Mouse (Mus musculus): ENCODE data around the gene Afmid. TPM values are rescaled to one million over a fixed set of nuclear protein-coding genes. Genes with fewer than 3 reads are reported as not detected.
"Not testable (repeated sequence)": the region's sequence is repeated elsewhere in the genome, so short reads cannot be mapped to it uniquely, and the experiment has no call there.

Gene Afmid
- polyA plus RNA-seq, 1 experiment from 2014 or later, result 4.0 TPM

DNA sequence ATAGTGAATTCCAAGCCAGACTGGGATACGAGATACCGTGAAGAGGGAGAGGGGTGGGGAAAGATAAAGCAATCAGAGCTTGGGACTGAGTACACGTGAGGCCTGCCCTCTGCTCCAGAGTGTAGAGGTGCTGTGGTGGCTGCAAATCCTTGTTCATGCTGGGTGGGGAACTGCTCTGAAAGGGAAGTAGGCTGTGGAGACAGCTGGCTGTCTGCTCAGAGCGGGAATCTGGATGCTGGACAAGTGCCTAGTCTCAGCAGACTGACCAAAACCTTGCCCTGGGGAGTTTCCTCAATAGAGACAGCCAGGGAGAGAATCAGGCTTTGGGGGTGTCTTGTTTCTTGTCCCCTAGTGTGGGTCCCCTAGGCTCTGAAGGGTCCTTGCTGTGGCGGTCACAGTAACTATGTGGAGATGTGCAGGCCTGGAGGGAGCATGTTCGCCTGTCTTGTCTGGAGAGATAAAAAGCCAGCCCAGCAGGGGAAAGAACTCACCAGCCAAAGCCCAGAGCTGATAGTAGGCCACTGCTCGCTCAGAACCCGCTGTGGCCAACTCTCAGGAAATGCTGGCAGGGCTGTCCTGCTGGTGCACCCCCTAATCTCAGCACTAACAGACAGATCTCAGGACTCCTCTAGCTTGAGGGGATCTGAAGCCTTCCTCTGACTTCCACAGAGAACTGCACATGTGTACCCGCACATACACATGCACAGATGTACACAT, 3.3 kb downstream of the Afmid start:
- Histone ChIP-seq H3K36me3 (no peaks in the 10 kb centered on the region), H3K4me2 (replicated peaks) (no peak overlapping the region), H3K9ac (no peak overlapping the region), H3K4me3 (no peak overlapping the region), H3K27me3 (replicated peaks) (no peaks in the 10 kb centered on the region), H3K4me1 (peaks cover 41% of the 10 kb centered on the region), H3K27ac (no peak overlapping the region), H3K9me3 (no peaks in the 10 kb centered on the region)
- 67% methylated on average over 9 of the region's 9 CpGs for WGBS
- ATAC-seq (ENCODE audit: low FRiP score, low read depth), result no peak

DNA sequence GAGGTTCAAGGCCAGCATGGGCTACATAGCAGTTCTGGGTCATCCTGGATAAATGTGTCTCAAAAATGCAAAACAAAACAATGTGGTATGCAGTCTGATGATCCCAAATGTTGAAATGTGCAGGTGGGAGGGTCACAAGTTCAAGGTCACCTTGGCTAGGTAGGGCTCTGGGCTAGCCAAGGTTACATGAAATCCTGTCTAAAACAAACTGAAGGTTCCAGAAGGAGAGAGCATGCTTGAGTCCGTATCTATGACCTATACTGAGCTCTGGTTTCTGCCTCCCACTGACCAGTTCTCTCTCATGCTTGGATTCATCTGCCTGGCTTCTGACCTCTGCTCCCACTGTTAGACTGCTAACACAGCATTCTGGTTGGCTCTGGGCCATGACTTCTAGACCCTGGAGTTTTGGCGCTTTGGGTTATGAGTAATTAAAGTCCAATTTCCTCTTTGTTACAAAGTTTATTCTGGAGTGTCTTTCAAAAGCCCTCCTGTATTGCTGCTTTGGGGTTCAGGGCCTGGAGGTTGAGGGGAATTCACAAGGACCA, 4.0 kb downstream of the Afmid start:
- H3K4me1 ChIP-seq, result peaks cover 36% of the 10 kb centered on the region

DNA sequence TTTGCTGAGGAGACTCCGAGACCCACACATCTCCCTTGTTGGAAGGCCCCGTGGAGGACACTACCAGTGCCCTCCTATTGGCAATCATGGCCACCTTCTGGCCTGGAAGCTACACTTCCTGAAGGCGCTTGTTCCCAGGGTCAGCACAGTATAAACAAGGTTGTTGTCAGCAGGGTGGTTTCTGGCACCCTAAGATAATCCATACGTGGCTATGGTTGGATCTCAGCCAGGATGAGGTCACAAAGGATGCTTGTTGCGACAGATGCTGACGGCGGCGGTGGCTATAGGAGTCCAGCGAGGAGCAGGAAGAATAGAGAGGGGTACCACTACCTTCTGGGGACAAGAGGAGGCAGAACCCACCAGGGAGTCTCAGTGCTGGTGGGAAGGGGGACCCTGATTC, 4.7 kb downstream of the Afmid start:
- Histone ChIP-seq H3K36me3 (no peaks in the 10 kb centered on the region), H3K4me2 (replicated peaks) (no peak overlapping the region), H3K4me1 (peaks cover 32% of the 10 kb centered on the region), H3K27me3 (replicated peaks) (no peaks in the 10 kb centered on the region), H3K4me3 (no peak overlapping the region), H3K9ac (no peak overlapping the region), H3K27ac (no peak overlapping the region), H3K9me3 (no peaks in the 10 kb centered on the region)
- ATAC-seq (ENCODE audit: low FRiP score, low read depth), result no peak
- WGBS, result 87% methylated on average over 9 of the region's 9 CpGs

More for the DNA sequence above, 4.0 kb downstream of the Afmid start:
- no peaks in the 10 kb centered on the region for H3K9me3 ChIP-seq
- no peaks in the 10 kb centered on the region for H3K36me3 ChIP-seq
- H3K27ac ChIP-seq, result no peak overlapping the region
- ATAC-seq (ENCODE audit: low FRiP score, low read depth), result no peak
- H3K4me3 ChIP-seq, result no peak overlapping the region
- 81% methylated on average over 2 of the region's 2 CpGs for WGBS
- no peaks in the 10 kb centered on the region for H3K27me3 ChIP-seq (replicated peaks)
- no peak overlapping the region for H3K4me2 ChIP-seq (replicated peaks)
- H3K9ac ChIP-seq, result no peak overlapping the region

DNA sequence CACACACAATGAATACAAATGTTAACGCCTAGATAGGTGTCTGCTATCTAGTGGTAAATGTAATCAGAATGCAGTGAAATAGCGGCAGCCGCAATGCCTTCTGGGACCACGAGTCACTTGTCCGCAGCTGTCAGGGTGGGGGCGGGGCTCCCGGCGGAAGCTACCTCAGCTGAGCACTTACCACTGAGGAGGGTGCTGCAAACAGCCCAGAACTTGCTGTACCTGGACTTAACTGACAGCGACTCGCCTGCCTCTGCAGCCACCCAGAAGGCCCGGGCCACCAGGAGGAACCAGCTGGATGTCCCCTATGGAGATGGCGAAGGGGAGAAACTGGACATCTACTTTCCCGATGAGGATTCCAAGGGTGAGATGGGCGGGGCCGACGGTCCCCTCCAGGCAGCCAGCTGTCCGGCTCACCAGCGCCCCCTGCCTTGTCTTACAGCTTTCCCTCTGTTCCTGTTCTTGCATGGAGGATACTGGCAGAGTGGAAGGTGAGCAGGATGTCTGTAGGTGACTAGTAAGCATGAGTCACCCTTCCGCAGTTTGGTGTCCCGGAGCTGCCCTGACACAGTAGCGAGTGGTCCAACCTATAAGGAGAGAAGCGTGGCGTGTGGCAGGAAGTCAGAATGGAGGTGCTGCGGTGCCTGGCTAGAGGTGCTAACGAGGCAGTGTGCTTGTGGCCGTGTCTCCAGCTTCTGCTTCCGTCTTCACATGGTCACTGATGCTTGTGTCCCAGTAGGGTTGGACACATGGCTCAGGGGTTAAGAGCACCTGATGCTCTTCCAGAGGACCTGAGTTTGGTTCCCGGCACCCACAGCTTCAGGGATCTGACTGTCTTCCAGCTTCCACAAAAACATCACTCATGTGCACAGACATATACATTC, 6.6 kb downstream of the Afmid start:
- Histone ChIP-seq H3K9me3 (no peaks in the 10 kb centered on the region), H3K4me3 (peak overlapping the region; percentile 36), H3K27me3 (replicated peaks) (no peaks in the 10 kb centered on the region), H3K36me3 (no peaks in the 10 kb centered on the region), H3K4me2 (replicated peaks) (peak overlapping the region; percentile 61), H3K27ac (no peak overlapping the region; the same call in 1 of the 2 replicates), H3K9ac (0 out of 2 replicates have a peak overlapping the region, but pooled peaks have one; percentile 26), H3K4me1 (peaks cover 15% of the 10 kb centered on the region; the same call in 1 of the 2 replicates)
- 19% methylated on average over 28 of the region's 28 CpGs for WGBS
- ATAC-seq (ENCODE audit: low FRiP score, low read depth), result peak; percentile 64

DNA sequence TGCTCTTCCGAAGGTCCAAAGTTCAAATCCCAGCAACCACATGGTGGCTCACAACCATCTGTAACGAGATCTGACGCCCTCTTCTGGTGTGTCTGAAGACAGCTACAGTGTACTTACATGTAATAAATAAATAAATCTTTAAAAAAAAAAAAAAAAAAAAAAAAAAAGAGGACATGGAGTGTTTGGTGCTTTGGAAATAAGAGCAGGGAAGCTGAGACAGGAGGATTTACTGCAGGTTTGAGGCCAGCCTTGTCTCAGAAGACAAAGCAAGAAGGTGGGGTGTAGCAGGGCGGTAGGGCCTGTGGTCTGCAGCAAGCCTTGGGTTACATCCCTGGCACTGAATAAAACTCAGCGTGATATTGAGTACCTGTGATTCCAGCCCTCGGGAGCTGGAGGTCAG, 7.8 kb downstream of the Afmid start:
- not testable (repeated sequence) for H3K36me3 ChIP-seq; H3K9ac ChIP-seq; H3K4me1 ChIP-seq; H3K4me3 ChIP-seq; H3K27ac ChIP-seq; H3K9me3 ChIP-seq; ATAC-seq (ENCODE audit: low FRiP score, low read depth); H3K27me3 ChIP-seq (replicated peaks); H3K4me2 ChIP-seq (replicated peaks)
- WGBS, result 81% methylated on average over 6 of the region's 6 CpGs

DNA sequence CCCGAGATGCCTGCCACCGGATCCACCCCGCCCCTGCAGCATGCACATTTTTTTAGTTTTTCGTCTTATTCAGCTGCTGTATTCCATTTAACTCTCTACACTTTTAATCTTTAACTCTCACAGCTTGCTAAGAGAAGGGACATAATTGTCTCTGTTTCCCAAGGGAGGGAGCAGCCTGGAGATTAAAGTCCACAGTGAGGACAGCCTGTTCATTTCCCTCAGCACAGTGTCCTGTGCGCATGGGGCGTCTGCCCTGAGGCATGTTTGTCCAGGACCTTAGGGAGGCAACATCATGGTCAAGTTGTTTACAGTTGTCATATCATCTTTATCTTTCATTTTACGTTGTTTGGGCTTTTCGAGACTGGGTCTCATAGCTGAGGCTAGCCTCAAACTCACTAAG, 8.4 kb downstream of the Afmid start:
- WGBS, result 95% methylated on average over 8 of the region's 8 CpGs

DNA sequence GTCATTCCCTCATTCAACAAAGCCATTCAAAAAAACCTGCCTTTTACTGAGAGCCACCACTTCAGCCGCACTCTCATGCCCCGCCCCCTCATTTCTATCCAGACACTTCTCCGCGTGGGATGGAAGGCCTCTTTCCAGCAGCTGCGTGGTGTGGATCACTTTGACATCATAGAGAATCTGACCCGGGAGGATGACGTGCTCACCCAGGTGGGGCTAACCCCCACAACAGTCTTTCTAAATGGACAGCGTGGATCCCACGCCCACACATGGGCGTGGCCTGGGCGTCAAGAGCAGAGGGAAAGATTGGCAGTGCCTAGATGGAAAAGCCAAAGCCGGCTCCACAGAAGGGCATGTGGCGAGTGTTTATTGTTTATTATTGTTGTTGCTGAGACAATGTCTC, 10.6 kb downstream of the Afmid start:
- Histone ChIP-seq H3K4me2 (replicated peaks) (peak overlapping the region; percentile 36), H3K4me1 (0 out of 2 replicates have a peak, but pooled peaks cover 7% of the 10 kb centered on the region), H3K4me3 (no peak overlapping the region), H3K27me3 (replicated peaks) (no peaks in the 10 kb centered on the region), H3K9ac (no peak overlapping the region), H3K9me3 (no peaks in the 10 kb centered on the region), H3K36me3 (no peaks in the 10 kb centered on the region), H3K27ac (no peak overlapping the region)
- no peak for ATAC-seq (ENCODE audit: low FRiP score, low read depth)
- 26% methylated on average over 13 of the region's 13 CpGs for WGBS

More for the DNA sequence above, 8.4 kb downstream of the Afmid start:
- no peak overlapping the region for H3K9ac ChIP-seq
- no peak overlapping the region for H3K27ac ChIP-seq
- H3K36me3 ChIP-seq, result no peaks in the 10 kb centered on the region
- H3K4me1 ChIP-seq, result 0 out of 2 replicates have a peak, but pooled peaks cover 7% of the 10 kb centered on the region
- no peaks in the 10 kb centered on the region for H3K27me3 ChIP-seq (replicated peaks)
- H3K4me2 ChIP-seq (replicated peaks), result no peak overlapping the region
- H3K9me3 ChIP-seq, result no peaks in the 10 kb centered on the region
- no peak for ATAC-seq (ENCODE audit: low FRiP score, low read depth)
- no peak overlapping the region for H3K4me3 ChIP-seq

DNA sequence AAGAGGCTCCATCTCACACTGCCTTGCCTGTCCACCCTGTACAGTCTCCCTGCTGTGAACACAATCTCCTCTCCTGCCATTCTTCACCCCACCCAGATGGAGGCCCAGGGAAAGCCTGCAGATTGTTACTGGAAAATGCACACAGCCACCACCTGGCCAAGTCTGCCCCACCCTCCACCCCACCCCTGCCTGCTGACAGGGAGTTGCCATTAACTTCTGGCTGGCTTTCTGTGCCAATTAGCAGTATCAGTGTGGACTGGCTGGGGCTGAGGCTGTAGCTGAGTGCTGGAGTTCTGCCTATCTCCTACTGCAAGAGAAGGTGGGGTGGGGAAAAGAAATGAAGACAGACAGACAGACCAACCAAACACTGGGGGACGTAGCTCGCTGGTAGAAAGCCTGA, 12.8 kb downstream of the Afmid start:
- no peak overlapping the region for H3K9ac ChIP-seq
- WGBS, result 78% methylated on average over 2 of the region's 2 CpGs
- no peaks in the 10 kb centered on the region for H3K36me3 ChIP-seq
- H3K4me3 ChIP-seq, result no peak overlapping the region
- no peaks in the 10 kb centered on the region for H3K4me1 ChIP-seq
- H3K27ac ChIP-seq, result no peak overlapping the region
- no peaks in the 10 kb centered on the region for H3K9me3 ChIP-seq
- no peaks in the 10 kb centered on the region for H3K27me3 ChIP-seq (replicated peaks)
- H3K4me2 ChIP-seq (replicated peaks), result no peak overlapping the region
- no peak for ATAC-seq (ENCODE audit: low FRiP score, low read depth)

DNA sequence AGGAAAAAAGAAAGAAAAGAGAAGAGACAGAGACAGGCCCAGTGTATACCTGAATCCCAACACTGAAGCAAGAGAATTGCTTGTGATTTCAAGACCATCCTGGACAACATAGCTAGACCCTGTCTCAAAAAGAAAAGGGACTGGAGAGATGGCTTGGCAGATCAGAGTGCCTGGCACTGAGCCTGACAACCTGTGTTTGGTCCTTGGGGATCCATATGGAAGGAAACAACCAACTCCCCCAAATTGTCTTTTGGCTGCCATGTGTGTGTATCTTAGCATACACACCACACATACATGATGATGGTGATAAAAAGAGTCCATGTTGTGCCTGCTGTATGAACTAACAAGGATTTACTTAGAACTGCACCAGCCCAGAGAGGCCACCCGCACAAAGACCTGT, 13.3 kb downstream of the Afmid start:
- H3K9me3 ChIP-seq, result no peaks in the 10 kb centered on the region
- no peak overlapping the region for H3K9ac ChIP-seq
- H3K36me3 ChIP-seq, result no peaks in the 10 kb centered on the region
- ATAC-seq (ENCODE audit: low FRiP score, low read depth), result no peak
- H3K4me3 ChIP-seq, result no peak overlapping the region
- no peaks in the 10 kb centered on the region for H3K27me3 ChIP-seq (replicated peaks)
- H3K4me1 ChIP-seq, result no peaks in the 10 kb centered on the region
- 93% methylated on average over 1 of the region's 1 CpGs for WGBS
- H3K27ac ChIP-seq, result no peak overlapping the region
- H3K4me2 ChIP-seq (replicated peaks), result no peak overlapping the region

DNA sequence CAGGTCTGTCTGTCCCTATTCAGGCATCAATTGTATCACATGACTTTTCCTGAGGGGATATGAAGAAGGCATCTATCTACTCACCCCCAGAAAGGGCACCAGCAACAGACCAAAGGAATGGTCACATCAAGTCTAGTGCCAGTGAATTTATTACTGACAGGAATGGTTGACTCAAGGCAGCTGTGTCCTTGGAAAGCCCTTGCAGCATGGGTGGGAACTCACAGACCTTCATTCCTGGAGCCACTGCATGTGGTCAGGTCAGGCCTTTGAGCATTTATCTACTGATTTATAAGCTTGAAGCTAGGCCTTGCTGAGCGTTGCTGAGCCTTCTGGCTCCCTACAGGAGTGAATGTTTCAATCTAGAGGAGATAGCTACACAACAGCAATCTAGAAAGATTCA, 15.2 kb downstream of the Afmid start:
- Histone ChIP-seq H3K27me3 (replicated peaks) (no peaks in the 10 kb centered on the region), H3K27ac (no peak overlapping the region), H3K4me3 (no peak overlapping the region), H3K36me3 (no peaks in the 10 kb centered on the region), H3K4me1 (no peaks in the 10 kb centered on the region), H3K9me3 (no peaks in the 10 kb centered on the region), H3K9ac (no peak overlapping the region), H3K4me2 (replicated peaks) (no peak overlapping the region)
- 44% methylated on average over 1 of the region's 1 CpGs for WGBS
- ATAC-seq (ENCODE audit: low FRiP score, low read depth), result no peak

DNA sequence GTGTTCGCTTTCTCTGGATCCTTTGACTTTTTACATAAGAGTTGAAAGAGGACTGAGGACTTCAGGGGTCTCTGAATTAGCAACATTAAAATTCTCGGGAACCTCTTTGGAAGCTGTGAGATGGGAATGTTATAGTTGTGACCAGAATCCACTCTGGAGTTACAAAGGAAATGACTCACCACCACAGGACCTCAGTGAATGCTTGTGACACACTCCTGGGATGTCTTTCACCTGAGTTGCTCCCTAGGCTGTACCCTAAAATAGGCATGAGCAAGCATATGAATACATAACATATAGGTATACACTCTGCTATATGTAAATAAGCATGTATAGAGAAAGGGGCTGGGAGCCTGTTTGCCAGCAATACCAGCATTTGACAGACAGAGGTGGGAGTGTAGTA, 17.7 kb downstream of the Afmid start:
- Histone ChIP-seq H3K27ac (no peak overlapping the region), H3K27me3 (replicated peaks) (no peaks in the 10 kb centered on the region), H3K36me3 (no peaks in the 10 kb centered on the region), H3K4me3 (no peak overlapping the region), H3K4me2 (replicated peaks) (no peak overlapping the region), H3K9ac (no peak overlapping the region), H3K9me3 (no peaks in the 10 kb centered on the region), H3K4me1 (peaks cover 10% of the 10 kb centered on the region)
- ATAC-seq (ENCODE audit: low FRiP score, low read depth), result no peak
- WGBS, result 87% methylated on average over 2 of the region's 2 CpGs

DNA sequence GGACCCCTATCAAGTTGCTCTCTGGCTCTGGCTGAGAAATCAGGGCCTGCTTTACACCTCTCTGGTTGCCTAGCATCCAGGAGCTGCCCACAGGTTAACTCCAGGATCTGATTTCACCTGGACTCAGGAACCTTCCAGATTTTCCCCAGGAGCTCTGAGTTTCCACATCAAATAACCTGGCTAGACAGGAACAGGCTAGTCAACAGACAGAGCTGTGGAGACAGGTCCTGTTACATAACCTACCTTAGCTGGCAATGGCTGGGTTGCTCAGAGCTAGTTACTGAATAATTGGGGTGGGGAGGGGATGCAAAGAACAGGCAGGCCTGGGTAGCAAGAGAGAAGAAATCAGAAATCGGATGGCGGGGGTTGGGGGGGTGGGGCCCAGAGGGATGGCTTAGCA, 19.3 kb downstream of the Afmid start:
- Histone ChIP-seq H3K9me3 (no peaks in the 10 kb centered on the region), H3K4me2 (replicated peaks) (no peak overlapping the region), H3K4me1 (peaks cover 19% of the 10 kb centered on the region), H3K9ac (no peak overlapping the region), H3K4me3 (no peak overlapping the region), H3K27ac (no peak overlapping the region), H3K27me3 (replicated peaks) (no peaks in the 10 kb centered on the region), H3K36me3 (no peaks in the 10 kb centered on the region)
- no peak for ATAC-seq (ENCODE audit: low FRiP score, low read depth)
- 77% methylated on average over 2 of the region's 2 CpGs for WGBS
